Mouse (Mus musculus) myocyte (in vitro differentiated cells): ENCODE results near the gene Fndc3b. TPM values are rescaled to one million over a fixed set of nuclear protein-coding genes. Genes with fewer than 3 reads are reported as not detected.
A peak's percentile ranks its signal among the peaks of the same experiment; 100 is the strongest.

ENCODE experiments used
- H3K27me3 ChIP-seq: one replicate; pipeline ENCODE4 v1.6.1; 2011; ENCODE audit not compliant: control insufficient read depth, insufficient read depth, insufficient read length
- H3K36me3 ChIP-seq: one replicate; pipeline ENCODE4 v1.6.1; 2011; ENCODE audit not compliant: control insufficient read depth, insufficient read depth
- H3K4me2 ChIP-seq: one replicate; pipeline ENCODE4 v1.6.1; 2011; ENCODE audit warnings: low read depth, control low read depth
- H3K4me3 ChIP-seq: one replicate; pipeline ENCODE4 v1.5.1; 2011; ENCODE audit warnings: mild to moderate bottlenecking, control low read depth, moderate library complexity
- H3K79me2 ChIP-seq: one replicate; pipeline ENCODE4 v1.6.1; 2011; ENCODE audit not compliant: control insufficient read depth, insufficient read depth
- H3ac ChIP-seq: one replicate; pipeline ENCODE4 v1.6.1; 2011; ENCODE audit not compliant: control insufficient read depth, insufficient read length
- CEBPB ChIP-seq: IDR thresholded peaks from 2 replicates; pipeline ENCODE4 v1.6.1; 2011; ENCODE audit warnings: mild to moderate bottlenecking, moderate library complexity; ENCODE audit not compliant: poor library complexity, insufficient read depth, severe bottlenecking
- E2F4 ChIP-seq: IDR thresholded peaks from one replicate; pipeline ENCODE4 v1.6.1; 2011; ENCODE audit warnings: mild to moderate bottlenecking, control low read depth, moderate library complexity; ENCODE audit not compliant: insufficient read depth
- MAX ChIP-seq: IDR thresholded peaks from one replicate; pipeline ENCODE4 v1.6.1; 2011; ENCODE audit warnings: low read depth, mild to moderate bottlenecking, control low read depth
- MYOD1 ChIP-seq, 3 experiments: IDR thresholded peaks; one replicate each; pipeline ENCODE4 v1.6.1; 2011; ENCODE audit warnings: control low read depth in 2 of 3, low read depth in 2 of 3, mild to moderate bottlenecking in 2 of 3, moderate library complexity in 1 of 3; ENCODE audit not compliant: insufficient read length in 2 of 3, control insufficient read depth in 1 of 3
- MYOG ChIP-seq, 3 experiments: IDR thresholded peaks; one replicate each; pipeline ENCODE4 v1.6.1; 2011; ENCODE audit warnings: control low read depth in 2 of 3, low read depth in 2 of 3, mild to moderate bottlenecking in 2 of 3; ENCODE audit not compliant: insufficient read length in 2 of 3, control insufficient read depth in 1 of 3, insufficient read depth in 1 of 3
- POLR2A ChIP-seq: IDR thresholded peaks from one replicate; pipeline ENCODE4 v1.6.1; 2011; ENCODE audit warnings: low read depth, mild to moderate bottlenecking, control low read depth, moderate library complexity; ENCODE audit not compliant: insufficient read length
- POLR2AphosphoS2 ChIP-seq: IDR thresholded peaks from one replicate; pipeline ENCODE4 v1.6.1; 2011; ENCODE audit warnings: low read depth, control low read depth; ENCODE audit not compliant: insufficient read length
- REST ChIP-seq: IDR thresholded peaks from one replicate; pipeline ENCODE4 v1.6.1; 2011; ENCODE audit warnings: mild to moderate bottlenecking, control low read depth, moderate library complexity; ENCODE audit not compliant: insufficient read depth, insufficient read length
- SRF ChIP-seq: IDR thresholded peaks from one replicate; pipeline ENCODE4 v1.6.1; 2011; ENCODE audit warnings: low read depth; ENCODE audit not compliant: control insufficient read depth, insufficient read length
- TCF12 ChIP-seq: IDR thresholded peaks from one replicate; pipeline ENCODE4 v1.6.1; 2011; ENCODE audit warnings: mild to moderate bottlenecking, control low read depth; ENCODE audit not compliant: poor library complexity, insufficient read depth, severe bottlenecking
- TCF3 ChIP-seq: IDR thresholded peaks from one replicate; pipeline ENCODE4 v1.6.1; 2011; ENCODE audit warnings: low read depth, control low read depth; ENCODE audit not compliant: insufficient read length
- USF1 ChIP-seq: IDR thresholded peaks from one replicate; pipeline ENCODE4 v1.6.1; 2011; ENCODE audit warnings: low read depth, mild to moderate bottlenecking, control low read depth, moderate library complexity
- polyA plus RNA-seq: library from polyadenylated mRNA; unstranded; fragments of >200 nt; fragmentation: generic; extraction: Trizol; gene quantifications from one replicate; pipeline ENCODE4 v1.2.1, GENCODE M21; 2012; ENCODE audit warnings: missing spikeins

The Fndc3b gene
- polyA plus RNA-seq, 1 experiment: 25.8 TPM

GRCm38 (mm10) chr3:27709096-27709905, 1.8 kb downstream of the Fndc3b start:
- H3K36me3 ChIP-seq: no peaks in the 10 kb centered on the region
- H3K4me3 ChIP-seq: peak overlapping the region; percentile 77
- H3K27me3 ChIP-seq: no peaks in the 10 kb centered on the region
- TF ChIP-seq MYOG (IDR thresholded peaks at IDR 0.05; ENCODE audit: control insufficient read depth in 1 of 3, insufficient read depth in 1 of 3, insufficient read length in 2 of 3, low read depth in 2 of 3) (peak in 1 of 3 experiments; percentile 33), SRF (no peak)
- peaks cover 55% of the 10 kb centered on the region for H3K79me2 ChIP-seq
- peak overlapping the region; percentile 96 for H3K4me2 ChIP-seq
- peak overlapping the region; percentile 85 for H3ac ChIP-seq

GRCm38 (mm10) chr3:27708581-27708980, 2.5 kb downstream of the Fndc3b start:
- Histone ChIP-seq H3K4me2 (peak overlapping the region; percentile 96), H3K36me3 (no peaks in the 10 kb centered on the region)

GRCm38 (mm10) chr3:27705761-27706160, 5.3 kb downstream of the Fndc3b start:
- no peaks in the 10 kb centered on the region for H3K27me3 ChIP-seq
- no peaks in the 10 kb centered on the region for H3K36me3 ChIP-seq
- H3K79me2 ChIP-seq: peaks cover 90% of the 10 kb centered on the region
- TF ChIP-seq USF1 (no peak), CEBPB (no peak), MAX (no peak), TCF3 (no peak), TCF12 (no peak), MYOG (IDR thresholded peaks at IDR 0.05; ENCODE audit: control insufficient read depth in 1 of 3, insufficient read depth in 1 of 3, insufficient read length in 2 of 3, low read depth in 2 of 3) (no peak), REST (no peak), SRF (no peak)
- no peak overlapping the region for H3K4me3 ChIP-seq
- H3K4me2 ChIP-seq: peak overlapping the region; percentile 13
- H3ac ChIP-seq: no peak overlapping the region

More at GRCm38 (mm10) chr3:27708581-27708980, 2.5 kb downstream of the Fndc3b start:
- Histone ChIP-seq H3ac (peak overlapping the region; percentile 85), H3K27me3 (no peaks in the 10 kb centered on the region), H3K79me2 (peaks cover 62% of the 10 kb centered on the region), H3K4me3 (peak overlapping the region; percentile 77)
- TF ChIP-seq E2F4 (no peak), MAX (no peak), TCF12 (no peak), SRF (no peak), MYOD1 (IDR thresholded peaks at IDR 0.05; ENCODE audit: control insufficient read depth in 1 of 3, insufficient read length in 2 of 3, low read depth in 2 of 3) (no peak), POLR2A (no peak), POLR2AphosphoS2 (no peak), MYOG (IDR thresholded peaks at IDR 0.05; ENCODE audit: control insufficient read depth in 1 of 3, insufficient read depth in 1 of 3, insufficient read length in 2 of 3, low read depth in 2 of 3) (no peak), CEBPB (no peak), REST (no peak), TCF3 (no peak), USF1 (no peak)

GRCm38 (mm10) chr3:27705056-27705455, 6.1 kb downstream of the Fndc3b start:
- H3K4me2 ChIP-seq: peak overlapping the region; percentile 18
- TF ChIP-seq POLR2A (no peak), TCF12 (no peak), USF1 (no peak), POLR2AphosphoS2 (no peak), REST (no peak), MYOG (IDR thresholded peaks at IDR 0.05; ENCODE audit: control insufficient read depth in 1 of 3, insufficient read depth in 1 of 3, insufficient read length in 2 of 3, low read depth in 2 of 3) (no peak), SRF (no peak), MYOD1 (IDR thresholded peaks at IDR 0.05; ENCODE audit: control insufficient read depth in 1 of 3, insufficient read length in 2 of 3, low read depth in 2 of 3) (no peak), CEBPB (no peak), TCF3 (no peak), MAX (no peak), E2F4 (no peak)
- H3K4me3 ChIP-seq: no peak overlapping the region
- H3ac ChIP-seq: no peak overlapping the region
- no peaks in the 10 kb centered on the region for H3K36me3 ChIP-seq
- peaks cover 97% of the 10 kb centered on the region for H3K79me2 ChIP-seq
- no peaks in the 10 kb centered on the region for H3K27me3 ChIP-seq

- no peak overlapping the region for H3K4me2 ChIP-seq
- H3K36me3 ChIP-seq: no peaks in the 10 kb centered on the region
- TF ChIP-seq POLR2AphosphoS2: no peak
- TF ChIP-seq MAX: no peak
- no peak for TF ChIP-seq MYOG (IDR thresholded peaks at IDR 0.05; ENCODE audit: control insufficient read depth in 1 of 3, insufficient read depth in 1 of 3, insufficient read length in 2 of 3, low read depth in 2 of 3)
- TF ChIP-seq USF1: no peak
- no peaks in the 10 kb centered on the region for H3K27me3 ChIP-seq
- no peak overlapping the region for H3K4me3 ChIP-seq
- no peak overlapping the region for H3ac ChIP-seq
- H3K79me2 ChIP-seq: peaks cover 100% of the 10 kb centered on the region
Observed at GRCm38 (mm10) chr3:27704641-27705040, 6.5 kb downstream of the Fndc3b start.
